Mouse (Mus musculus) CD4-positive helper T cell, adult 2 months (primary cell): ENCODE measurements around the gene Creb5.

Experiments used
- DNase-seq: peaks from one replicate; pipeline ENCODE4 v3.0.0-alpha.2; 2012; ENCODE audit warnings: low read depth, missing footprints, low spot score

The Creb5 gene

DNA sequence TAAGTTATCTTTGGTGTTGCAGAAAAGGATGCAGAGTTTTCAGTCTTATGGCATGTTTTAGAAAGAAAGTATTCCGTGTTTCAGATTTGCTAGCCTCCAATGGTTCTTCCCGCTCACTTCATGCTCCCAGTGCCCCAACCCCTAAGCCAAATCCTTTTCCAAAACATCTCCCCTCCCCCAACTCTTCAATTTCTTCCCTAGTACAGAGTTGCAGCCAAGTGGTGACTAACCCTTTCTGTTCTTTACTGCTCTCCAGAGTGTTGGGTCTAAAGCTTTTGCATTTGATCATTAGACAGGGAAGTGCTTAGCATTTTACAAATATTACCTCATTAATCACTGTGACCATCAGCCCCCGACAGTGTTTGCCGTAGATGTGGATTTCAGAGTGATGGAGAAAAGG lies 142.8 kb downstream of the Creb5 start:
- DNase-seq: no peak

DNA sequence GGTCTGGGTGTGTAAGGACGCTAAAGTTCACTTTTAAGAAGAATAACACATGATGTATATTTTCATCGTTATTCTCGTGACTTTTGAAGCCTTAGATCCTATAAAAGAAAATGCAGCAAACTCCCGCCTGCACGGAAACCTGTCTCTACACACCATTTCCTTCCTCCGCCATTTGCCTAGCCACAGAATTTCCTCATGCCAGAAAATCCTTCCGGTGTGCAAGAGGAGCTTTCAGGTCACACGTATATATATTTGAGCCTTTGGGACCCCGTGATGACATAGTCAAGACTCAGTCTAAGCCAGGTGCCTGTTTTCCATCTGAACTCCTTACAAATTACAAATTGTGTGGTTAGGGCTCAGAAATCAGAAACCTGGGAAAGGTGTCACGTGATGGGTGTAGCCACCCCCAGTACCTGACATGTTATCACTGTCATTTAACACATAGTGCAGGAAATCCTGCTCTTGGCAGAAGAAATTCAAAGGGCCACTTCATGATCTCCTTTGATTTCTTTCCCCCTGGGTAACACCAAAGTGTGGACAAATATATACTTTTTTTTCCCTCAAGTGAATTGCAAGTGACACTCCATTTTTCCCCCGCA lies 158.9 kb downstream of the Creb5 start:
- peak; percentile 9 for DNase-seq

GRCm38 (mm10) chr6:53447479-53447878 lies 160.4 kb downstream of the Creb5 start:
- no peak for DNase-seq

DNA sequence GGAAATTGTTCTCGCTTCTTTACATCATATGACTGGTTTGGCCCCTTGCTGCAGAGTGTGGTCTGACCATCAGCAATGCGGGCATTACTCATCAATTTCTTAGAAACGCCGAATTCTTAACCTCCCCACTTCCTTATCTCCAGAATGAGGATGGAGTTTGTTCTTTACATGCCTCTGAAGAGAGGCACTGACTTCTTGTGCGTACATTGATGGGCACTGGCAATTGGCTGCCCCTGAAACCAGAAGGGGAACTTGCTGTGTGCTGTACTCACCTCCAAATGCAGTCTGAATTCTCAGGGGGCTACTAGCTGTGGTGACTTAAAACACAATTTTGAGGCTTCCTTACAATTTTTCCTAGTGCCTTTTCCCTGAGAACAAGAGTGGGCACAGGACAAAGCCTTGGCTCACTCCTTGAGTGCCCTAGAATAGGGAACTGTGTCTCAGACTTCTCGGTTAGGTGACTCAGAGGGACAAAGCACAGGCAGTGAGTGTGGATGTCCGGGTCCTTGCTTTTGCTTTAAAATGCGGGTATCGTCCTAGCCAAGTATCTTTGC lies 161.3 kb downstream of the Creb5 start:
- no peak for DNase-seq

DNA sequence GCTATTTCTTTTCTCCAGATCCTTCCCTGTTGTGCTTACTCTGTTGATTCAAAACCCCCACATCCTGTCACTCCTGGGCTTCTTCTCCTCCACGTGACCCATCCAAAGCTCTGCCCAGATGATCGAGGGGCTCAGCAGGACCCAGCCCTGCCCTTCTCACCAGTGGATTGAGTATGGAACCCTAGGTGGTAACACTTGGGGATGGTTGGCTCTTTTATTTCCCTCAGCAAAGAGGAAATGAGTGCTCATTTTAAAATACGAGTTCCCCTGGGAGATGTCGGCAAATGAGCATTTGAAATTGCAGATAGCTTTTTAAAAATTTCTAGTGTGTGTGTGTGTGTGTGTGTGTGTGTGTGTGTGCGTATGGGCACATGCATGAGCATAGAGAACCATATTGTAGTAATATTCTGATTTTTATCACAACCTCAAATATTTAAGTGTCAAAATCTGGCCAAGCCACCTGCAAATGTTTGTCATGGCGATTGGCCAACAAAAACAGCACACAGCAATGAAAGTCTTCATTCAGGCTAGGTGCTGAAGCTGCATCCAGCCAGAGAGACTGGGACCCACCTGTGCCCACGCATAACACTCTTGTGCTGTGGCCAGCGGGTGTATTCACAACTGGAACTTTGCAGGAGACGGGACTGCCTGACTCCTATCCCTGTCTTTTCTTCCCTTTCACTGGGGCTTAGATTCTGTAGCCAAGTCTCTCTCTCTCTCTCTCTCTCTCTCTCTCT lies 162.5 kb downstream of the Creb5 start:
- DNase-seq: no peak

GRCm38 (mm10) chr6:53450494-53450893 lies 163.4 kb downstream of the Creb5 start:
- DNase-seq: no peak

GRCm38 (mm10) chr6:53452240-53452639 lies 165.2 kb downstream of the Creb5 start:
- no peak for DNase-seq

DNA sequence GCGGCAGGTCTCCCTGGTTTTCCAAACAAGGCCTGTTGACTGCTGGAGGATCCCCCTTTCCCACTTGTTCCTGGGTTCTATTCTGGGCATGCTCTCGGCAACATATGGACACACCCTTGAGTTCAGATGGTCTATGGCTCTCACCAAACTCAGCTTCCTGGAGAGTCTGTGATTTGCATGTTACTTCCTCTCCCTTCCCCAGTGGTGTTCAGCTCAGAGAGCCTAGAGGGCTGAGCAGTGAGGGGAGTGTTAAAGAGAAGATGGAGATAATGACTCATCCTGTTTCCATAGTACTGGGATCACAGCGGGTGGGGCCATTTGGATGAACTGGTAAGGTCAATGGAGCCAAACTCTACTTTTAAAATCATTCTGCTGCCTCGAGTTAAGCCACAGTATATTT lies 168.4 kb downstream of the Creb5 start:
- DNase-seq: peak; percentile 7

DNA sequence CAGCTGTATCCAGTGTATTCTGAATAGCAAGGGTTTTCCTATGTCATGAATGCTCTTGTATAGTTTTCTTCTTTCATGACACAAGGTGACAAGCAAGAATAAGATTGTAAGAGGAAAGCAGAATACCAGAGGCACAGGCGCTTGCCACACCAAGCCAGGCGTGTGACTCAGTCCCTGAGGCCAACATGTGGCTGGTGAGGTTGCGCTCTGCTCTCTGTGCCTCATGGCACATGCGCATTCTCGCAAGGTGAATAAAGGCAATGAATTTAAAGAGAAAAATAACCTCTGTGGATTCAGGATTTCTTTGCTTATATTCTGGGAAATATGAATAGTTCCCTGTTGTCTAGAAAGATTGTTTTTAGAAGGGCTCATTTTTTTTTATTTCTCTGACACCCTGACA lies 169.0 kb downstream of the Creb5 start:
- no peak for DNase-seq

DNA sequence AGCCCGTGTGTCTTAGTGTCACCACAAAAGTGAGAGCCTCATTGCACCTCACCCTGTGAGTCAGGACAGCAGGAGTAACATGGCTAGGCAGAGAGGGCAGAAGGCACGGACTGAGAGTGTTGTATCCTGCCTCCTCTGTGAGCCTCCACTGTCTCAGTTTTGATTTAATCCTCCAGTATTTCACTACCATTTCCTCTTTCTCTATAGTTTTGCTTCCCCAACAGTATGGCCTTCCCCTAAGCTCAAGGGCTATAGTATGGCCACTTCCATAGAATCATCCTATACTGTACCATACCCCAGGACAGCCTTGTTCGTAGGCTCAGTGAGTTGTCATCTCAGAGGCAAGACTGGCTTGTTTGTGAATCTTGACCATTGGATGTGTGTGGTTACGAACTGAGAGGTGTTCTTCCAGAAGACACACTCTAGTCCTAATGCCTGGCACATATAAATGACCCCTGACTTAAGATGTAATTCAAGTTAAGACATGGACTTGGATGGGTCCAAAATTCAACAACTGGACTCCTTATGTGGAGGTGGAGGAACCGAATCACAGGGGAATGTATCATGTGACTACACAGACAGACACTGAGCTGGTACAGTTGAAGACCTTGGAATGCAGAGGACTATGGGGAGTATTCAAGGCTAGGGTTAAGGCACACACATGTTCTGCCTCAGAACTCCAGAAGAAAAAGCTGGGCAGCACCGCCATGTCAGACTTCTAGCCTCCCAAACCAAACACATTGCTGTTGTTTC lies 173.1 kb downstream of the Creb5 start:
- no peak for DNase-seq

- DNase-seq: no peak
These were observed 174.0 kb downstream of the Creb5 start for GRCm38 (mm10) chr6:53461056-53461455.

DNA sequence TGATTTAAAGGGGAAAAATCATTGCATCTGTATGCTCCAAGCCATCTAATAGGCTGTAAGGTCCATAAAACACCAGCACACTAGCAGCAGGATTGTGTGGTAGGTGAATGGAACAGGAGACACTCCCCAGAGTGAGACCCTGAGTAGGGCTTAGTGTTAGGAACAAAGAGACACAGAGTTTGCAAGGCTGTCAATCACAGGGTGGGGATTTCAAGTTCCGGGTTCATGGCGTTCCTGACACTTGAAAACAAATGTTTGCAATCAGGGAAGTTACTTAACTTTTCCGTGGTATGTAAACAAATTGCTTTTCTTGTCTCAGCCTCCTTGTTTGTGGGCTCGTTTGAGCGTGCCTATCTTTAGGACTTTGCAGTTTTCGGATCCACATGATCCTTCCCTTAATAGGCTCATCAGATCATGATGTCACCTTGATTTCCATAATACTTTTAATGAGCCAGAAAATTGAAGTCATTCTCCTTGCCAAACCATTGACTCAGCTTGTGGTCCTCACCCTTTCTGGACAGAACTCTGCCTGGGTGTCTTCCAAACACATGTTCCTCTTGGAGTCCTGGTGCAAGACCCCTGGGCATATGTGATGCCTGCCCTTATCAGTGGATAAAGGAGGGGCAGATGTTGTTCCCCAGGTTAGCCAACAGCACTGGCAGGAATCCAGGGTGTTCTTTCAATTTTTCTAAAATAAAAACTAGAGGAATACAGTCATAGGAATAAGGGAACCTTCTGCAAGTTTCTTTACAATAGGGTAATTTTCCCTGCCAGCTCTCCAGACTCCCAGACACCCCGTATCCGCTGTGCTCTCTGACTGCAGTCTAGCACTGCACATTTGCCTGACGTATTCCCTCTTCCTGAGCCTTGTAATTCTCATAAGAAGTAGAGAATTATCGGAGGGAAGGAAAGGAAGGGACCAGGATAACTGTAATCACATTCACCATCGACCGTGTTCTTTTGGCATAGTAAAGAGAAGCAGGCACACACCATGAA lies 175.0 kb downstream of the Creb5 start:
- no peak for DNase-seq

DNA sequence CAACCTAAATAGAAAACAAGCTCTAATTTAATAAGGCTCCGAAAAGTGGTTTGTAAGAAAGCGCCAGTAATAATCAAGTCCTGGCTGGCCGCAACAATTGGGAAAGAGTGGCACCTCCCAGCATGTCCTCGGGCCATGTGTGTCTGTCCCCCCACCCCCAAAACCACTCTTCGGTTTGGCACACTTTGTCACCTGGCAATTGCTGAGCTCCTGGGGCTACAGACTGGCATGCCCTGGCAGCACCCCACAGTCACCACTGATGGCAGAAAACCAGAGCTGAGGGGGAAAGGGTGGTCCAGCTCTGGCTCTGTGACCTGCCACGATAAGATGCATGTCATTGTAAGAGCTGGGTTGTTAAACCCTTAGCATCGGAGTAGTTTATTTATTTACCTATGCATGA lies 175.7 kb downstream of the Creb5 start:
- no peak for DNase-seq

DNA sequence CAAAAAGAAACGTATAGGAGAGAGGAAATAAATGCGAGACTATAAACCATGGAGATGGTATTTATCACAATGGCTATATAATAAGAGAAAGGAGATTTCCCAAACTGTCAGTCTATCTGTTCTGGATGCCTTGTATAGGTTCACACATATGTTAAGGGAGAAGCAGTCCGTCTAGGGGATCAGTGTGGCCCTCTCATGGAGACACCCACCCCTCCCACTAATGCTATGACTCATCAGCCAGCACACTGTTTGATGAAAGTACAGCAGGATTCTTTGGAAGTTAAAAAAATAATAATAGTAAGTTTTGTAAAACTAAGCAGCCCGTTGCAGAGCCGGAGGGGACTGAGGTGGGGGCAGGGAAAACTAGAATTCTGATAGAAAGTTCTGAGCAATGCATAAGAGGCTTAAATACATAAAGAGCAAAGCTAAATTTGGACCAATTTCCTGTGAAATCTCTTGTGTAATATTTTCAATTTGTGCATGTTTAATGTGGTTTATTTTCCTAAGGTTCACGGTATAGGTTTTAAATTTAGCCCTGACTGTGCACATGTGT lies 176.3 kb downstream of the Creb5 start:
- no peak for DNase-seq

DNA sequence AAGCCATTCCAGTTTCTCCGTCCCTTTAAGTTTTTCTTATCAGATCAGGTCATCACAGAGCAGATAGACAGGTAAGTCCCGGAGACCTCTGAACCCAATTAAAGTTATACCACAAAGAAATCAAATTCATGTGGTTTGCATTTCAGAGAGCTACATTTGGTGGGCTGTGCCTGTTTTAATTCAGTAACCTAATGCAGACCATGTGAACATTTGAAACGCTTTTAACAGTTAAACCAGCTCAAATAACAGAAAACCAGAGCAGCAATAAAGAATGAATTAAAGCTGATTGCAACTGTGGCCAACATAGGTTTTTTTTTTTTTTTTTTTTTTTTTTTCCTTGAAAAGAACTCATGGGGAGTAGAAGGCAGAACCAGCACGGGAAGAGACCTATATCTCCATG lies 182.1 kb downstream of the Creb5 start:
- DNase-seq: no peak

GRCm38 (mm10) chr6:53469703-53470102 lies 182.6 kb downstream of the Creb5 start:
- DNase-seq: no peak

DNA sequence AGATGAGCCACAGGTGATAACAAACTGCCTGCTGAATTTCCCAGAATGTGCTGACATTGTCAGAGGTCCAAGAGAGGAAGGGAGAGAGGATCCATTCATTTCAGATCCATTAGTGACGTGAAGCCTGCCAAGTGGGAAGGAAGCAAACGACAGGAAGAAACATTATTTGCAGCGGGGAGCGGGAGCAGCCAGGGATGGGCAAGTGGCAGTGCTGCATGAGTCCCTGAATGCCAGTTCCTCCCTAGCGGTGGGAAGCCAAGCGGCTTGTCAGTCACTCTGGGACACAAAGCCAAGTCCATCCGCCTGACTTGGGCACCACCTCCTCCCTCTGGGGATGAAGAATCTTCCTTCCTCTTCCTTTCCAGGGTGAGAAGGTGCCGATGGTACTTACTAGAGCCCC lies 183.5 kb downstream of the Creb5 start:
- DNase-seq: no peak

DNA sequence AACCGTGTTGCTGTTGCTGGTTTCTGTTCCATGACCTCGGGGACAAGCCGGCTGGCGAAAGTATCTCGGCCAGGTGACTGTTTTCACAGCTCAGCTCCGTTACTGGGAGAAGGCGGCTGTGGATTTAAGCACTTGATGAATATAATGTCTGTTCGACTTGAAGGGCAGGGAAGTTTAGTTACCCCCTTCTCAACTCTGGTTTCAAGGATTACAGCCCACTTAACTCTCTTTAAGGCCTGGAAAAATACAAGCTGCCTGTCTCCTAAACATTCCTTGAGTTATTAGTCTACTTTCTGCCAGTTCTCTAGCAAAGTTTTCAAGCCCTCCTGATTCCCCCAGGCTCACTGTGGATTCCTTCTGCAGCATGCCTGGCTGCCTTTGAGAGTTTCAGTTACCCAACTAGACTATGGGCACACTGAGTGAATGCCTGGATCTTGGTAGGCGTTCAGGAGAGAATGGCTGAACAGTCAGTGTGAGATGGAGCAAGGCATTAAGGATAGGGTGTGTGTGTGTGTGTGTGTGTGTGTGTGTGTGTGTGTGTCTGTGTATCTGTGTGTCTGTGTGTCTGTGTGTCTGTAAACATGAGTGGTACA lies 184.0 kb downstream of the Creb5 start:
- no peak for DNase-seq

- no peak for DNase-seq
These were observed 185.7 kb downstream of the Creb5 start for GRCm38 (mm10) chr6:53472751-53473150.

DNA sequence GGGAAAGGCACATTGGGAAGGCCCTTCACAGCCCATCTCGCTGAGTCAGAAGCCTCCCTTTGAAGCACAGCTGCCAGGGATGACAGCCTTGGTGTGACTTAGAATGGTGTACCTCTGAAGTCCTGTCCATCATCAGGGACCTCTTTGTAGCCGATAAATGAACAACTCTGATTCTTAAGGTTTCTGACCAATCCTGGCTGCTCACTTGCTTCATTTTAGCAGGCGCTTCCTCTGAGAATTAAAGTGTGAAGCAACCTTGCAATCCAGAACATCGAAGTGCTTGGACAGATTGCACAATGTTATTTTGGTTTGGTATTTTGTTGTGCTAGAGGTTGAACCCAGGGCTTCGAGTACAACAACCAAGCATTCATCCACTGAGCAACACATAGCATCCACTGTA lies 190.4 kb downstream of the Creb5 start:
- DNase-seq: no peak

GRCm38 (mm10) chr6:53490917-53491316 lies 203.8 kb downstream of the Creb5 start:
- no peak for DNase-seq
